Mouse (Mus musculus): ENCODE measurements around the gene Adcy4.

Gene Adcy4

DNA sequence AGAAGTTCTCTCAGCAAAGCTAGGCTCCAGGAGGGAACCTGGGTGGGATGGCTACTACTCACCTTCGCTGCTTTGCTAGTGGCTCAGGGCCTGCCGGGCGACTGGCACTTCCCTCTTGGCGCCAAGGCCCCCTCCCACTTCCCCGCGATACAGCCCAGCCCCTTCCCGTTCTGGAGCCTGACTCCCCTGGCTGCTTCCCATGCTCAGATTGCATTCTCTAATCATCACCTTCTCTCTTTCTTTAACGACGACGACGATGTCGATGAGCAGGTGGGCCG is at the start of gene Adcy4:
Adcy4 (minus strand) TSS at position 138 of the 278 bp plus-strand sequence.
- TF ChIP-seq GATA4 (IDR thresholded peaks at IDR 0.05; ENCODE audit: insufficient replicate concordance, low read length): no peak

DNA sequence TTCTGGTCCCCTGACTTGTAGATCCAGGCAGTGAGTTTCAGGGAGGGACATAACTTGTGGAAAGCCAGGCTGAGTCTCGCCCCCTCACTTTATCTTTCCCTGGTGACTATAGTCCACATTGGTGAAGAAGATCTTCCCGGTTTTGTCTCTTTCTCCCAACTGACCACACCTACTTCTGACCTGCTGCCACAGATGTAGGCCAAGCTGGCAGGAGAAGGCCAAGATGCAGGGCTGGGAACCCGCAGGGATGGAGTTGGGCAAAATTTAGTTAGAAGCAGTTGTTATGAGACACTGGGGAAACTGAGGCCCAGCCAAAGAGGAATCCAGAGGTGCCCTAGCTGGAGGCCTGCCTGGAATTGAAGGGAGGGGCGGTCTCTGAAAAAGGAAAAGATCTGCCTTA is 49.2 kb upstream of the Adcy4 start:
- no peak for TF ChIP-seq GATA4 (IDR thresholded peaks at IDR 0.05; ENCODE audit: insufficient replicate concordance, low read length)

GRCm38 (mm10) chr14:55830331-55830730 is 46.4 kb upstream of the Adcy4 start:
- TF ChIP-seq GATA4 (IDR thresholded peaks at IDR 0.05; ENCODE audit: insufficient replicate concordance, low read length): no peak

- TF ChIP-seq GATA4 (IDR thresholded peaks at IDR 0.05; ENCODE audit: insufficient replicate concordance, low read length): no peak
These were observed 46.0 kb upstream of the Adcy4 start for GRCm38 (mm10) chr14:55829854-55830253.

DNA sequence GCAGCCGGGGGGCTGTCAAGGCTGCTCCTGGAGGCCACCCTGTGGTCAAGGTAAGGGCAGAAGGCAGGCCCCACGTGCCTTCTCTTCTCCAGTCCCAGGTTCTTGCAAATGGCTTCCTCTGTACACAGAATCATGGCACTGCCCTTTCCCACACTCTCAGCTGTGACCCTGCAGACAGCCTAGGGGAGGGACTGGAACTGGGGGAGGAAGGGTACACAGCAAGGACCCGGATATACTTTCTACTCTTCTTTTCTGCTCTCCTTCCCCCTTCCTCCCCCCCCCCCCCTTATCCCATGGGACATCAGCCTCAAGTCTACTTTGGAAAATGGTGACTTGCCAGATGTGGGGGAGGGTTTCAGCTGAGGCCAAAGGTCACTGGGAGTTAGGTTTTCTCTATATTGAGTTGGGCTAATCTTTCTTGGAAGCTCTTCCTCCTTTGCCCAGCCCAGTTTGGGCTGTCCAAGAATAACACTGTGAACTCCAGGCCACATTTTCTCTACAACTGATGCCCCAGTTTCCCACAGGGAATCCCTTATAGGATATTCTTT is 44.9 kb upstream of the Adcy4 start:
- no peak for TF ChIP-seq GATA4 (IDR thresholded peaks at IDR 0.05; ENCODE audit: insufficient replicate concordance, low read length)

DNA sequence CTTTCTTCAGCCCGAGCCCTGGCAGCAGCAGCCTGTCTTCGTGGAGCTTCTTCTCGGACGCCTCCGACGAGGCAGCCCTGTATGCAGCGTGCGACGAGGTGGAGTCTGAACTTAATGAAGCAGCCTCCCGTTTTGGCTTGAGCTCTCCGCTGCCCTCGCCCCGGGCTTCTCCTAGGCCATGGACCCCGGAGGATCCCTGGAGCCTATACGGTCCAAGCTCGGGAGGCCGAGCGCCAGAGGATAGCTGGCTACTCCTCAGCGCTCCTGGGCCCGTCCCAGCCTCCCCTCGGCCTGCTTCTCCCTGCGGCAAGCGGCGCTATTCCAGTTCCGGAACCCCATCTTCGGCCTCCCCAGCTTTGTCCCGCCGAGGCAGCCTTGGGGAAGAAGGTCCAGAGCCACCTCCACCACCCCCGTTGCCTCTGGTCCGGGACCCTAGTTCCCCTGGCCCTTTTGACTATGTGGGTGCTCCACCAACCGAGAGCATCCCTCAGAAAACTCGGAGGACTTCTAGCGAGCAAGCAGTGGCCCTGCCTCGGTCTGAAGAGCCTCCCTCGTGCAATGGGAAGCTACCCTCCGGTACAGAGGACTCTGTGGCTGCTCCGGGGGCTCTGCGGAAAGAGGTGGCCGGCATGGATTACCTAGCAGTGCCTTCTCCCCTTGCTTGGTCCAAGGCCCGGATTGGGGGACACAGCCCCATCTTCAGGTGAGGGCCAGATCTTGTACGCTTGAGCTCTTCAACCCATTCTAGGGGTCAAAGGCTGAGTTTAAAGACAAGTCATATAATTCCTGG is 42.9 kb upstream of the Adcy4 start:
- TF ChIP-seq GATA4 (IDR thresholded peaks at IDR 0.05; ENCODE audit: insufficient replicate concordance, low read length): no peak

GRCm38 (mm10) chr14:55826142-55826541 is 42.2 kb upstream of the Adcy4 start:
- no peak for TF ChIP-seq GATA4 (IDR thresholded peaks at IDR 0.05; ENCODE audit: insufficient replicate concordance, low read length)

DNA sequence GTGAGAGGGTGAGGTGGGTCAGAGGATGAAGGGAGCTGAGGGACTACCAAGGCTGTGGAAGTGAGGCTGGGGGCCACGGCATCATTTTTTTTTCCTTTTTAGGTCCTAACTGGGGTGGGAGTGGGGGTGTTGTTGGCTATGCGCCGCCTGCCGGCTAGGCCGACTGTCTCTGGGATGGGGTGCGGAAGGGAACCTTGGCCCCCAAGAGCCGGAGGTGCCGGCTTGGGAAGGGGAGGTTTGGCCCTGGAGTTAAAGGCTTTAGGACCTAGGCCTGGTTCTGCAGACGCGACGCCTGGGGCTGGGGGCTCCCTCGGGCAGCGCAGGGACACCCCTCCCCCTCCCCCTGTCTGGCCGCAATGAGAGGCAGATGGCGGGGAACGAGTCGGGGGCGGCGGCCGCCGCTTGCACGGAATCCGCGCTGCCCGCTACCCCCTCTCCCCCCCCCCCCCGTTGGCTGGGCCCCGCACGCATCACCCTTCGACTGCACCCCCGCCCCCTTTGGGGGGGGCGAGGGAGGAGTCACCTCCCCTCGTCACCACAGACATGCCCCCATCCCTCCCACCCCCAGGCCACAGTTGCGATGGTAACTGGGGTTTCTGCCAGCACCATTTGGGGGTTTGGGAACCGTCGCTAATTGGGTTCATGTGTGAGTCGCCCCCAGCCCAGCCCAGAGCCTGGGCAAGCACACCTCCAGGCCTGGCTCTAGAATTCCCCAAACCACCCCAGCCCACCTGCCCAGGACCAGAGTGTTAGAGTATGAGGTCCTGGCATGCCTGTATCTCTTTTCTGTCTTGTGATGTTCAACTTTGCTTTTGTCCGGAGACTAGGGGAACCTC is 41.5 kb upstream of the Adcy4 start:
- no peak for TF ChIP-seq GATA4 (IDR thresholded peaks at IDR 0.05; ENCODE audit: insufficient replicate concordance, low read length)

- TF ChIP-seq GATA4 (IDR thresholded peaks at IDR 0.05; ENCODE audit: insufficient replicate concordance, low read length): no peak
These were observed 40.8 kb upstream of the Adcy4 start for GRCm38 (mm10) chr14:55824481-55825215.

DNA sequence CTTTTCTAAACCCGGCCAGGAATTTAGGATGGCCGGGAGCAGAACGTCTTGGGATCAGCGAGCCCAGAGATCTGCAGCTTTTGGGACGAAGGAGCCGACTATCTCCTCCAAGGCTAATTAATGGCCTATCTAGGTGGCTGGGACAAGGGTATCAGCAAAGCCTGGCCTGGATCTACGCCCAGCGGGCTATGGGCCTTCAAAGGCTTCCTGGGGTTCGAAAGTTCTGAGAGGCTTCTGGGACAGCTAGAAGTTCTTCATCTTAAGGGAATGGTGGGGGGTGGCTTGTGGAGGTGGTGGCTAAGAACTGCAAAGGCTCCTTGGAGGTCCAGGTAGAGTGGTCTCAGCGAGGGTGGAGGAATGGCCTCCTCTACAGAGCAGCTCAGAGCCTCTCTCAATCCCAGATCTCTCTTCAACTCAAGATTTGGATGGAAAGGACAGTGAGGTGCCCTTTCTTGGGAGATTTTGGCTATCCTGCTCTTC is 40.1 kb upstream of the Adcy4 start:
- TF ChIP-seq GATA4 (IDR thresholded peaks at IDR 0.05; ENCODE audit: insufficient replicate concordance, low read length): no peak

DNA sequence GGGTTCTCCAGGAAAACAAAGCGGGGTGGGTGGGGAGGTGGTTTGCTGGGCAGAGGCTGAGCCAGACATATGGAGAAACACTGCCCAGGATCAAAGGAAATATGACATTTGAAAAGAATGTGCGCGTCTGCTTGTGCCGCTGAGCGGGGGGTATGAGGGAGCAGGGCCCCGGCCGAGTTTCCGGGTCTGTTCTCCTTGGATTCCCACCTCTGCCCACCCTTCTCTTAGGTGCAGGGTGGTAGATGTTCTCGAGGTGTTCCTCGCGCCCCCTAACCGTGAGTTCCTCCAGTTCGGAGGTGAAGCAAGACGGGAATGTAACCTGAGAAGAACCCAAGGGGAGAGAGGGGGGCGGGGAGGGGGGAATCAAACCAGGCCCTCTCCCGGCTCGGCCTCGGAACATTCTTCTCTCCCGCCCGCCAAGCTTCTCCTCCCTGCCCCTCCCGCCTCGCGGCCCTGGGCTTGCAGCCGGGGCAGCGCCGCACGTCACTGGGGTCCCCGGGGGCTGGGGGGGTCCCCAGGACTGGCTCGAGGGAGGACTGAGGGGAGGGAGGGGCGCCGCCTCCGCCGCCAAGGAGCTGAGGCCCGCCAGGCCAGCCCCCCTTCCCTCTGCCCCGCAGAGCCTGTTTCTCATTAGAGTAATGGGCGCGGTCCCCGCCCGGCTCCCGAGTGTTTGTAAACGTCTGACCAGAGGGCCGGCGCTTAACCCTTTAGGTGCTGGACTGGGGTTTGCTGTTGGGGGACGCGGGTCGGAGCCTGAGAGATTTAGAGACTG is 39.3 kb upstream of the Adcy4 start, which contains the start of gene Nfatc4:
Nfatc4 (plus strand) TSS at position 154 of the 772 bp plus-strand sequence.
- no peak for TF ChIP-seq GATA4 (IDR thresholded peaks at IDR 0.05; ENCODE audit: insufficient replicate concordance, low read length)

DNA sequence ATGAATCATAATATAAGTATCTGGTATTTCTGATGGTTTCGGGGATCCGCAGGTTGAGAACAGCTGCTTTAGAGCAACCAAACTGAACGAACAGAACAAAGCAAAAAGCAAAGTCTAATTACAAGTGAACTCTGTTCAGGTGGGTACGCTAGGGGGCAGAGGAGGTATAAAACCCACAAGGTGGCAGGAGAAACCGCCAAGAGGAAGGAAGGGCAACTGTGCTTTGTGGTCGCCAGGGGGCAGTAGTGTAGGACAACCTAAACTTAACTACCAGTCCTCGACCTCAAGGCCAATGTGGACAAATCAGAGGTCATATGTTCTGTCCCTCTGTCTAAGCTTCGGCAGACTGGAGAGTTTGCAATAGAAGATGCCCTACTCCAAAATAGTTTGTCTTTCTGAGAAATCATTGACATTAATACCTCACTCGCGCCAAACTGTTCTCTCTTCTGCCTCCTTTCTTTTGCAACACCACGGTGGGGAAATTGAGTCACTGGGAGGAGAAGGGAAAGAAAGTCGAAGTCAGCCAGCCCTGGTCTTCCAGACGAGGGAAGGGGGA is 38.6 kb upstream of the Adcy4 start:
- TF ChIP-seq GATA4 (IDR thresholded peaks at IDR 0.05; ENCODE audit: insufficient replicate concordance, low read length): no peak

- no peak for TF ChIP-seq GATA4 (IDR thresholded peaks at IDR 0.05; ENCODE audit: insufficient replicate concordance, low read length)
These were observed 36.7 kb upstream of the Adcy4 start for GRCm38 (mm10) chr14:55820576-55820975.

- no peak for TF ChIP-seq GATA4 (IDR thresholded peaks at IDR 0.05; ENCODE audit: insufficient replicate concordance, low read length)
These were observed 36.0 kb upstream of the Adcy4 start for GRCm38 (mm10) chr14:55819845-55820405.

All from liver, adult (tissue).